Mouse (Mus musculus) urinary bladder, postnatal 4 days (tissue): ENCODE measurements around the gene Dazap1.

Source experiments
- DNase-seq, 2 experiments: peaks; one replicate each; pipeline ENCODE4 v3.0.0; 2021 to 2022; ENCODE audit warnings: low spot score in 2 of 2

Dazap1 gene

DNA sequence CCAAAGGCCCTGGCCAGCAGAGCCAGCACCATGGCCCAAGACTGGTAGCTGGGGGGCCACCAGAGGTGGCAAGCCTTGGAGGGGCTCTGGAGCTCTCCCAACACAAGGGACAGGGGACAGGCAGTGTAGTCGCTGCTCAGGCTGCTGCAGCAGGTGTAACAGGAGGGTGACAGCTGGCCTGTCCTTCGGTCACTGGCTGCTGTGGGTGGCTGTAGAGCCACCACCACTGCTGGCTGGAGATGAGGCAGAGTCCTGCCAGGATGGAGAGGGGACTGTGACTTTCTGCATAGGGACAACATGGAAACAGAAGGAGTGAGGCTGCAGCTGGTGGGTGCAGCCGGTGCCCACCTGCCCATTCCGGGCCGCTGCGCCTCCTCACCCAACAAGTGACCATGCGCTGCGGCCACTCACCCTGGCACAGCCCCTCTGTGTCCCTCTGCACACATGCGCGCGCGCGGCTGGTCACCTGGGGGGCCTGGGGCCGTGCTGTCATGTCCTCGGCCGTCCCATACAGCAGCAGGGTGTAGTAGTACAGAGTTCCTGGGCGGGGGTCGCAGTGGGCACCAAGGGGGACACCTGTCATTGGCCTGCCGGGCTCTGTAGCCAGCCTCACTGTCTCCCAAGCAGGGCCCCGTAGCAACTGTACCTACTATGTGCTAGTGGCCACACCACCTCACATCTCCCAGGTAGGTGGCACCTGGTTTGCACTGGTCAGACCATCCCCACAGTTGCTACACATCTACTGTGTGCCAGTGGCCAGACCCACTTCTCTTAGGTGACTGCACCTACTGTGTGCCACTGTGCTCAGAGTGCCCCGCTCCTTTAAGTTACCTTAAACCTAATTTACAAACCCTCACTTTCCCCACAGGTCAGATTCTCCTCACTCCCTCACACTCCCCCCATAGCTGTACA lies 60.6 kb downstream of the Dazap1 start:
- DNase-seq, result no peak

DNA sequence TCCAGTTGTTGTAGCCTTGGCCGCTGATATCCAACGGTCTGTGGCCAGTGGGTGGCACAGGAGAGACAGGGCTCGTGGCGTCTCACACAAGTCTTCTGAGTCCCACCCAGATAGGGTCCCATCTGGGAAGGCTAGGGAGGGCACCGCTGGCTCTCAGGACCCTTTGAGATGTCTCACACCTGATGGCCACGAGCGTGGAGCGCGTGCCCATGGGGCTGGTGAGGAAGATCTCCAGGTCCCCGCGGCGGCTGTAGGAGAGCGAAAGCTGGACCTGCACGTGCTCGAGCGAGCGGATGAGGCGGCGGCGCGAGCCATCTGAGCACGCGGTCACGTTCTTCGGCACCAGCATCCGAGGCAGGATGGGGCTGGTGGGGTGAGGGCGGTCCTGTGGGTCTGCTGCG lies 61.5 kb downstream of the Dazap1 start:
- DNase-seq, result no peak

DNA sequence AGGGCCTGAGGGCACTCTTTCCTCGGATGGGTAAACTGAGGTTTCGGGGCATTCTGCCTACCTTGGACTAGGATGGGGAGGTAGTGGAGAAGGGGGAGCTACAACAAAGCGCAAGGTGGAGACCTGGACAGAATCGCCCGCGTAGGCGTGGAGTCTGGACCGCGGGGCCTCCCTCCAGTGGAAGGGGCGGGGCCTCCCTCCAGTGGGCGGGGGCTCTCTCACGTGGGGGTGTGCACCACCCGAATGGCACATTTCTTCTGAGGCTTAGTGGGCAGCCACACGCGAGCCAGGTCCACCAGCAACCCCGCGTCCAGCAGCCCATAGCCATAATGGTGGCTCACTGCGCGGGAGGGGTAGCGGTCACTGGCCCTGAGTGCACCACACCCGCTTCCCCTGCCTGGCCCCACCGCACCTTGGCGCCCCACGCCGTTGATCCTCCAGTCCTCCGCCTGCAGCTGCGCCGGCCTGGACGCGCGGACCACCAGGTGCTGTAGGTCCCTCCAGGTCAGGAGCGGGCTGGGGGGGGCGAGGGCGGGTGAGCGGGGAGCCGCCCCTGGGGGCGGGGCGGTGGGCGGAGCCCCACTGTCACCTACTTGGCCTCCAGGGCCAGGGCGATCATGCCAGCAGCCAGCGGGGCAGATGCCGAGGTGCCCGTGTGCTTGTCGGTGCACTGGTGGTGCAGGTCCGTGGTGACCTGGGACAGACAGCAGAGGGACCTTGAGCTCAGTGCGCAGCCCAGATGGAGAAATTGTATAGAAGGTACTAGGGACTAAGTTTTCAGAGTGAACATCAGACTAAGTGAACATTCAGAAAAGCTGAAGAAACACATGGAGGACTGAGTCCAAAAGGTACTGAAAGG lies 62.2 kb downstream of the Dazap1 start:
- peak; percentile 67 to 79 for DNase-seq

DNA sequence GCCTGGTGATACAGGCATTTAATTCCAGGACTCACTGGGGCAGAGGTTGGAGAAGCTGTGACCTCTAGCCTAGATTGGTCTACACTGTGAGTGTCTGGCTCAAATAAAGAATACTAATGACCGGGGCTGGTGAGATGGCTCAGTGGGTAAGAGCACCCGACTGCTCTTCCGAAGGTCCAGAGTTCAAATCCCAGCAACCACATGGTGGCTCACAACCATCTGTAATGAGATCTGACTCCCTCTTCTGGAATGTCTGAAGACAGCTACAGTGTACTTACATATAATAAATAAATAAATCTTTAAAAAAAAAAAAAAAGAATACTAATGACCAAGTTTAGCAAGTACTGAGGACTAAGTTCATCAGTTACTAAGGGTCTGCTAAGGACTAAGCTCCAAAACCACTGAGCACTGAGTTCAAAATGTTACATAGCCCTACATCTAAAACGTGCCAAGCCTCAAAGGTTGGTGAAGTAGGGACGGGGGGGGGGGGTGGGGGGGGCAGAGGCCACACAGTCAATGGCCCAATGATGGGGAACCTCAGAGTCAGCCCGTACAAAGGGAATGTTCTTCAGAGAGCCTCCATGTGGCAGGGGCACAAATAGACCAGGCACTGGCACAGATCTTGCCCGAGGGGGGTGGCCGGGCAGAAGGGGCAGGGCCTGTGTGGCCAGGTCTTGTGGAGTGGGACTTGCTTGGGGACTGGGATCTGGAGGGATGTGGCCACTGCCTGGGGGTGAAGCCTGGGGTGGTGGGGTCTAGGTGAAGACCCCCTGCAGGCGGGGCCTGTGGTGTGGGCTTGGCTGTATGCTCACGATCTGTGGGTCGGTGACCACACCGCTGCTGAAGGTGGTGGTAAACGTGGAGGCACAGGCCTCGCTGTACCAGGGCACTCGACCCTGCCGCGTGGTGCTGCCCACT lies 63.1 kb downstream of the Dazap1 start:
- no peak for DNase-seq

DNA sequence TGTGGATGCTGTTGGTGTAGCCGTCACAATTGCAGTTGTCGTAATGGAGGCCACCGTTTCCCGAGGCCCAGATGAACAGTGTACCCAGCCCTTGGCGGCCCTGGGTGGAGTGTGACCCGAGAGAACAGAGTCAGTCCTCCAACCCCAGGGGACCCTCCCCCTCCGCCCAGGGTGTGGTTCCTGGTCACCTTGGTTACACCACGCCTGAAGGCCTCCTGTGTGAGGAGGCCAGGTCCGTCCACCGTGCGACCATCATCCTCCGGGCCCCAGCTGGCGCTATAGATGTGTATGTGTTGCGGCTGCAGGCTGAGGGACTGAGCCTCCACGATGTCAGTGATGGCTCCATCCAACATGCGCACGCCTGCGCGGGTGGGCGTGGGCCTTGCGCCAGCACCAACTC lies 63.8 kb downstream of the Dazap1 start:
- DNase-seq, result no peak

DNA sequence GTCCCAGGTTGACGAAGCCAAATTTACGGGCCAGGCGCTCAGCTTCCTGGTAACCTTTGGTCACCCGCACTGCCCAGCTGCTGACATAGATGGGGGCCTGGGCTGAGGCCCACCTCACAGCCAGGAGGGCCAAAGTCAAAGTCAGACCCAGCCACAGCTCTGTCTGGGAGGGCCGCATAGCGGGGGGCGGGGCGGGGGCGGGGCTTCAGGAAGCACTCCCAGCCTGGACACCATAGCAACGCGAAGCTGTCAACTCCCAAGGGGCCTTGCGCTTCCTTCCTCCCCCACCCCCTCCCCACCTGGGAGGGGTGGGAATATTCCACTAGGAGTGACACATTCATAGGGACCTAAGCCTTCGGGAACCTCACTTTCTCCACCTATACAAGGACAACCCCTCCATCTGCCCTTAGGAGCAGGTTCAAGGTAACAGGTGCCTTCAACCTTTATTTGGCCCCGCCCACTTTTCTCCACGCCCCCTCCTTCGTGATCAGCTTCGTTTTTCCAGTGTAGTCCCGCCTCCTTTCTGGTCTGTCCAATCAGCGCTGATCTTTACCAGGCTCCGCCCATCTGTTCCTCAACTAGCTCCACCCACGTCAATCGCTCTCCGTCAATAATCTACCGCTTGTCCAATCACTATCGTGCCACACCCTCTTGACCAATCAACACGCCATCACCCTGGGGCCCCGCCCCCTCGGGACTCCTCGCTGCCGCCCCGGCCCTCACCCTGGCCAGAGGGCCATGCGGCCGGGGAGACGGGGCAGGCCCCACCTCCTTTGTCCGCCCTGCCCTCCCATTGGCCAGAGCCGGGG lies 68.2 kb downstream of the Dazap1 start, which contains the start of the genes Pcsk4 and Reep6:
TSS of gene Pcsk4 (minus strand) at position 226 of the 809 bp plus-strand sequence.
TSS of gene Reep6 (plus strand) at position 681 of the 809 bp plus-strand sequence.
- peak; percentile 97 to 98 for DNase-seq

DNA sequence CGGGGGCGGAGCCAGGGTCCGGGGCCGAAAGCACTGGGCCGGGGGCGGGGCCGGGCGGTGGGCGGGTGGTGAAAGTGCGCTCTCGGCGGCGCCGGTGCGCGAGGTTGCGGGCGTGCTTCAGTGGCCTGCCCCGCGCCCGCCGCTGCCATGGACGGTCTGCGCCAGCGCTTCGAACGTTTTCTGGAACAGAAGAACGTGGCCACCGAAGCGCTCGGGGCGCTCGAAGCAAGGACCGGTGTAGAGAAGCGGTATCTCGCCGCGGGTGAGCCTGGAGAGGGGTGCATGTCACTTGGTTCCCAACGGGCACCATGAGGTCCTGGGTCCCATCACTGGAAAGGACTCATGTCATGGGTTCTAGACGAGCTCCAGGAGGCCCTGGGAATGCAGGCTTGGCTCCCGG lies 68.8 kb downstream of the Dazap1 start:
- no peak for DNase-seq

DNA sequence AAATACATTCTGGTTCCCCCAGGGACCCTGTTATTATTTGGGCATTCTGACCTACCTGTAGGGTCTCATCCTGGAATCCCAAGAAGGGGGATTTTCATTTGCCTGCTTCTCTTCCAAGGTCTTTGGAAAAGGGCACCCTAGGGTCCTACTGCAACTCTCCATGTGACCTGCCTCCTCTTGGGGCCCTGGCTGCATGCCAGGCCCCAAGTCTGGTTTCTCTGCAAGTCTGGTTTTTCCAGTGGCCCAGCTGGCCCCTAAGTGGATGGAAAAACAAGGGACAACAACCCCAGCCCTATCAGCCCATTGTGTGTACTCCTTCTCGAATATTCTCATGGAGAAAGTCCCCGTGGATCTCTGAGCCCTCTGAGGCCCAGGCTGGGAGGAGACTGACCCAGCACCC lies 69.6 kb downstream of the Dazap1 start:
- DNase-seq, result no peak

DNA sequence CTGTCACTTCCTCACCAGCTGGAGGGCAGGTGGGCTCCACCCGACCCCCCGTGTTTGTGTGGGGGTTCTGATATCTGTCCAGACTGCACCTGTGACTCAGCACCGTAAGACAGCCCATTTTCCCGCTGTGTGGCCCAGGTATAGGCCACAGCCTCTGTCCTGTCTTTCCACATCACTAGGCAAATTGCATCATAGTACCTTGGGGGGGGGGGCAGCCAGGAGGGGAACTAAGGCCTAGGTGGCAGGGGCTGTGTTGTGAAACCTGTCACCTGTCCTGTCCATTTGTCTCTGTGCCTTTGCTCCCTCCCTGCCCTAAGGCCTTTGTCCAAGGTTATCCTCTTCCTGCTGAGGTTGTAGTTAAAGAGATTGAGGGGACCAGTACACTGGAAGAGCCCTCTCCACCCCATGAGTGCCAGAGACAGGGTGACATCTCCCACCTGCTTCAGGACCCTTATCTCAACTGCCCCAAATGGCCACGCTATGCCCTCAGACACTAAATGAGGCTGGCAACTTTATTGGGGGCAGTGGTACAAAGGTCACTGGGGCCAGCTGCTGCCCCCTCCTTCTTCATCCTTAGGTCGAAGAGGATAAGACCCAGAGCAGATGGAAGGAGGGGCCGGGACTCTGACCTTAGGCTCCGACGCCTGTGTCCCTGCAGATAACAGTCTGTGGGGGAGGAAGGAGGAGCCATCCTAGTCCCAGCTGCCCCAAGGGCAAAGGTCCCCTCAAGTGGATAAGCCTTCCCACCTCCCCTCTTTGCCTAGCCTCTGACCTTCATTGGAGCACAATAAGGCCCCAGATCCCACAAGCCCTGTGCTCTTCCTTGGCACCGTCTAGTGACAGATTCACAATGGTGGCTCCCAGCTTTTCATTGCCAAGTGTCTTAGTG lies 70.6 kb downstream of the Dazap1 start:
- no peak for DNase-seq

DNA sequence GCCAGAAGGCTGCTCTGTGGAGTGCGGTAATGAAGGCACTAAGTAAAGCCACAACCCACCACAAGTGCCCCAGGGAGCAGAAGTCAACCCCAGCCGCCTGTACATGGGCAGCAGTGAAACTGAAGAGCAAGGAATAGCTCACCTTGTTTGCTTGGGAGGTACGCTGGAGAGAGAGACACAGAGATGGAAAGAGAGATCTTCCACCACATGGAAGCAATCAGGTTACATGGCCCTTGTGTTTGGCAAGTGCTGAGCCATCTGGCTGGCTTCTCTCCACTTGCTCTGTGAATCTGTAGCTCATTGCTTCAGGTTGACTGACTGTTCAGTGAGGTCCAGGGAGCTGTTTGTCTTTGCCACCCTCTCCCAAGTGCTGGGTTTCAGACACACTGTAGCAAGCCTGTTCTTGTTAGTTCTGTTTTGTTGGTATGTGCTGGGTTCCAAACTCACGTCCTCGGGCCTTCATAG lies 71.3 kb downstream of the Dazap1 start:
- DNase-seq, result no peak

DNA sequence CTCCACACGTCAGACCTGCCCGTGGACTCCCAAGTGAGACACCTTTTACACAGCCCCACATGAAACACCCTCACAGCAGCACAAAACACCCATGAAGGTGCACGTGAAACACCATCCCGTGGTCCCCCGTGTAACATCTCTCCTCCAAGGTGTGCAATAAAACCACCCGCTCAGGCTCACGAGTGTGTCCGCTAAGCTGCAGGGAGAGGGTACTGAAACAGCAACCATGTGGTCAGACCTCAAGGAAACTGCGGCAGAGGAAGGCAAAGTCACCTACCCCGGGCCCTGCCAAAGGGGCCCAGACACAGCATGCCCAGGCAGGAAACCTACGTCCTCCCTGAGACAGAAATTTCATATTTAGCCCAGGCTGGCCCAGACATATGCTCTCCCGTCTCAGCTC lies 75.0 kb downstream of the Dazap1 start:
- DNase-seq, result no peak
